Mouse (Mus musculus) ES-Bruce4 (cell line): ENCODE results near the gene Trat1.

Experiments used
- CTCF ChIP-seq: IDR thresholded peaks from one replicate; pipeline ENCODE4 v1.8.1; 2011; ENCODE audit warnings: low read depth, low read length
- POLR2A ChIP-seq: IDR thresholded peaks from one replicate; pipeline ENCODE4 v1.8.1; 2011; ENCODE audit warnings: low read length; ENCODE audit not compliant: insufficient read depth

DNA sequence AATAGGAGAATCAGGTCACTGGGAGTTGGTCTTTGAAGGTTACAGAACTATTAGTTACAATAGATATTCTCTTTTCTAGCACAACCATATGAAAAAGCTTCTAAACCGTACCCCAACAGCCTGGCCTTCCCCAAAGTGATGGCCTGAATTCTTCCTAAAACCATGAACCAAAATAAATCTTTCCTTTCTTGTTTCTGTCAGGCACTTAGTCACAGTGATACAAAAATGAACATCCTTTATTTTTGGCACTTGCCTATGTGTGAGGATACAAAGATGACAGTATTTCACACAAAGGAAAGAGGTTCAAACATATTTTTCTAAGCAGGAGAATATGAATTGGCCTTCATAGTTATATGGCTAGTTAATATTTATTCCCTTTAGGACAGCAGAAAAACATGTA is 33.6 kb upstream of the Trat1 start:
- TF ChIP-seq CTCF, result no peak
- TF ChIP-seq POLR2A, result no peak
